8 mouse cellular contexts compared by ENCODE assay signal in the genomic region with DNA sequence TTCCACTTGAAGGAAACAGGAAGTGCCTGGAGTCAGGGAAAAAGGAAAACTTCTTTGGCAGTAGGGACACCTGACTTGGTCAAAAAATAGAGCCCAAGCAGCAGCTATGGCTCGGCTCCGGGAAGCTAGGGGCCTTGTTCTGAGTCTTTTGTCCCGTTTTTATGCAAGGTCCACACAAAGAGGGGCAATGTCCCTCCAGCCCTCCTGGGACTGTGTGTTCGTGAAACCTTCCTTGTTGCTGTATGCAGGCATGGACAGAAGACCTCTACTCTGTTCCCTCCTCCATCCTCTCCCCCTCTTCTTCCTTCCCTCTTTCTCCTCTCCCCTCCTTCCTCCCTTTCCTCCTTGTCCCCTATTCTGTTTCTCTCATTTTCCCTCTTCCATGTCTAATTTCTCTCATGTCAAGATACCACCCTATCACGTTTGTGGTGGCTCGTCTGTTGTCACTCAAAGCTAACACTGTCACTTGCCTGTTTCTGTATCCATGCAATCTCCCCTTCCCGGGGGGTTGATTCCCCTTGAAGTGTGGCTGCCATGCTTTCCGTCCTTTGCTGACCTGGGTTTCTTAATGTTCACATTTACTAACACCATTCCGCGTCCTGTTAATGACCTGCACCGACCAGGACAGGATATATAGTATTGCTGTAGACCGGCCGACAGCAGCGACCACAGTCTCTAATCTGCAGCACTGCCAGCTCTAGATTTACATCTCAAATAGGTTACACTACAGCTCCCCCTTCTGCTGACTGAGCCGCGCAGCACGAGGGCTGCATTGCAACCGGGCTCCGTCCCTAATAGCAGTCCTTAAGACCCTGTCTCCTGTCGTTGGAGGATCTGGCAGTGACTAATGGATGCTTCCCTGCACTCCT.
DNase-seq lines count a peak whose midpoint lies in the region; ATAC-seq and TF ChIP-seq lines count a peak whose summit lies in the region.

No protein-coding gene starts in this region.

- TF ChIP-seq CTCF in cerebellum, adult 2 months (IDR thresholded peaks at IDR 0.05; ENCODE audit: borderline replicate concordance, insufficient read depth, low read depth, low read length): peak; percentile 48; the same call in 1 of the 2 replicates
- peak; percentile 84 for TF ChIP-seq CTCF in lung, embryonic 14.5 days (IDR thresholded peaks at IDR 0.05; ENCODE audit: low read depth)

- H3K4me2 ChIP-seq in hindbrain, embryonic 11.5 days (replicated peaks; ENCODE audit: low read depth, low read length): peak overlapping the region; percentile 47
- peak overlapping the region; percentile 50 for H3K4me2 ChIP-seq in lung, embryonic 14.5 days

- H3K36me3 ChIP-seq in hindbrain, embryonic 11.5 days (ENCODE audit: control insufficient read depth, insufficient read depth, low read length): no peaks in the 10 kb centered on the region
- H3K36me3 ChIP-seq in lung, embryonic 14.5 days (ENCODE audit: insufficient read depth): no peaks in the 10 kb centered on the region

- peak overlapping the region; percentile 44 for H3K9ac ChIP-seq in hindbrain, embryonic 11.5 days (ENCODE audit: low read depth, low read length)
- no peak overlapping the region for H3K9ac ChIP-seq in lung, embryonic 14.5 days

- H3K9me3 ChIP-seq in hindbrain, embryonic 11.5 days (ENCODE audit: control insufficient read depth, low read length): no peaks in the 10 kb centered on the region
- no peaks in the 10 kb centered on the region for H3K9me3 ChIP-seq in lung, embryonic 14.5 days (ENCODE audit: low read depth, low read length)

- H3K27me3 ChIP-seq in cerebellum, adult 2 months (ENCODE audit: control insufficient read depth, insufficient read depth, low read length): no peaks in the 10 kb centered on the region; the same call in 1 of the 2 replicates
- peaks cover 3% of the 10 kb centered on the region; the same call in 1 of the 2 replicates for H3K27me3 ChIP-seq in hindbrain, embryonic 11.5 days (ENCODE audit: control insufficient read depth, insufficient read depth, low read length)
- H3K27me3 ChIP-seq in lung, embryonic 14.5 days (ENCODE audit: insufficient read depth, low read length): no peaks in the 10 kb centered on the region

- 6% methylated on average over 20 of the region's 20 CpGs for WGBS in cerebellum, adult 2 months
- WGBS in hindbrain, embryonic 11.5 days: under 1% methylated on average over 20 of the region's 20 CpGs
- WGBS in lung, embryonic 14.5 days: 2% methylated on average over 20 of the region's 20 CpGs

- no peak for TF ChIP-seq POLR2A in cerebellum, adult 2 months (IDR thresholded peaks at IDR 0.05; ENCODE audit: borderline replicate concordance, insufficient read depth, low read length)

- H3K4me1 ChIP-seq in cerebellum, adult 2 months (ENCODE audit: control insufficient read depth, insufficient read depth, low read length): no peaks in the 10 kb centered on the region
- peaks cover 2% of the 10 kb centered on the region; the same call in 1 of the 2 replicates for H3K4me1 ChIP-seq in hindbrain, embryonic 11.5 days (replicated peaks; ENCODE audit: control insufficient read depth, insufficient read depth, low read length)
- peaks cover 36% of the 10 kb centered on the region for H3K4me1 ChIP-seq in lung, embryonic 14.5 days (ENCODE audit: insufficient read depth)

- peak overlapping the region; percentile 31 for H3K4me3 ChIP-seq in cerebellum, adult 2 months (replicated peaks; ENCODE audit: insufficient read depth, low read depth, low read length)
- H3K4me3 ChIP-seq in hindbrain, embryonic 11.5 days (ENCODE audit: low read depth, low read length): no peak overlapping the region; the same call in none of the 2 replicates
- H3K4me3 ChIP-seq in lung, embryonic 14.5 days (ENCODE audit: low read depth, low read length): no peak overlapping the region

- peak; percentile 45 for DNase-seq in Muller cell, postnatal 12 days (ENCODE audit: inconsistent ontology term)
- peak; percentile 17 to 36 for DNase-seq in cerebellum, adult 2 months
- DNase-seq in forelimb bud, embryonic 11.5 days (ENCODE audit: low read depth, low spot score): peak; percentile 79
- DNase-seq in hindbrain, embryonic 11.5 days (ENCODE audit: low spot score): peak; percentile 81
- peak; percentile 75 to 77 for DNase-seq in layer of hippocampus, postnatal 10 days (ENCODE audit: low spot score in 2 of 2)
- DNase-seq in lung, embryonic 14.5 days: peak; percentile 92
- peak; percentile 46 for DNase-seq in ovary, postnatal 10 days (ENCODE audit: low spot score)
- DNase-seq in T-cell, adult 2 months (ENCODE audit: low spot score): no peak

- ATAC-seq in hindbrain, embryonic 11.5 days (ENCODE audit: low FRiP score): peak; percentile 86
- peak; percentile 83 for ATAC-seq in lung, embryonic 14.5 days (ENCODE audit: insufficient read depth)

- no peak overlapping the region for H3K27ac ChIP-seq in cerebellum, adult 2 months (ENCODE audit: insufficient read depth, low read length)
- peak overlapping the region; percentile 67 for H3K27ac ChIP-seq in hindbrain, embryonic 11.5 days (ENCODE audit: low read depth, low read length)
- H3K27ac ChIP-seq in lung, embryonic 14.5 days (ENCODE audit: low read depth): peak overlapping the region; percentile 81; the same call in 1 of the 2 replicates
